Mouse (Mus musculus) thymus, postnatal 25 days (tissue): ENCODE measurements around the gene Pdia5.

Source experiments
- DNase-seq: peaks from one replicate; pipeline ENCODE4 v3.0.0; 2022

Gene Pdia5

GRCm38 (mm10) chr16:35484105-35484504 lies 6.6 kb downstream of the Pdia5 start:
- no peak for DNase-seq

GRCm38 (mm10) chr16:35479301-35479700 lies 11.4 kb downstream of the Pdia5 start:
- DNase-seq: no peak

GRCm38 (mm10) chr16:35477273-35477672 lies 13.4 kb downstream of the Pdia5 start:
- no peak for DNase-seq

- DNase-seq: no peak
Observed at GRCm38 (mm10) chr16:35472569-35473275, 18.0 kb downstream of the Pdia5 start.

GRCm38 (mm10) chr16:35471841-35472568 lies 18.7 kb downstream of the Pdia5 start:
- DNase-seq: no peak

GRCm38 (mm10) chr16:35470983-35471382 lies 19.7 kb downstream of the Pdia5 start:
- no peak for DNase-seq

- DNase-seq: no peak
Observed at GRCm38 (mm10) chr16:35470096-35470495, 20.6 kb downstream of the Pdia5 start.

GRCm38 (mm10) chr16:35469016-35469415 lies 21.7 kb downstream of the Pdia5 start:
- no peak for DNase-seq

- DNase-seq: no peak
Observed at GRCm38 (mm10) chr16:35467044-35467443, 23.6 kb downstream of the Pdia5 start.

- no peak for DNase-seq
Observed at GRCm38 (mm10) chr16:35465808-35466351, 24.8 kb downstream of the Pdia5 start.

GRCm38 (mm10) chr16:35464686-35465308 lies 25.9 kb downstream of the Pdia5 start:
- DNase-seq: no peak

- no peak for DNase-seq
Observed at GRCm38 (mm10) chr16:35463708-35464107, 27.0 kb downstream of the Pdia5 start.

GRCm38 (mm10) chr16:35462955-35463354 lies 27.7 kb downstream of the Pdia5 start:
- DNase-seq: no peak

GRCm38 (mm10) chr16:35459584-35459983 lies 31.1 kb downstream of the Pdia5 start:
- no peak for DNase-seq

GRCm38 (mm10) chr16:35458297-35458696 lies 32.4 kb downstream of the Pdia5 start:
- DNase-seq: no peak

GRCm38 (mm10) chr16:35457488-35457887 lies 33.2 kb downstream of the Pdia5 start:
- DNase-seq: no peak

- no peak for DNase-seq
Observed at GRCm38 (mm10) chr16:35457011-35457419, 33.7 kb downstream of the Pdia5 start.

GRCm38 (mm10) chr16:35456305-35456704 lies 34.4 kb downstream of the Pdia5 start:
- DNase-seq: no peak

- DNase-seq: no peak
Observed at GRCm38 (mm10) chr16:35455822-35456221, 34.9 kb downstream of the Pdia5 start.

- DNase-seq: no peak
Observed at GRCm38 (mm10) chr16:35450018-35450630, 40.5 kb downstream of the Pdia5 start.

GRCm38 (mm10) chr16:35442026-35442415 lies 48.7 kb downstream of the Pdia5 start:
- DNase-seq: no peak

- DNase-seq: no peak
Observed at GRCm38 (mm10) chr16:35441346-35442025, 49.2 kb downstream of the Pdia5 start.

GRCm38 (mm10) chr16:35439046-35439445 lies 51.6 kb downstream of the Pdia5 start:
- no peak for DNase-seq
